Mouse (Mus musculus): Measurements from ENCODE around the gene Fkbp8. TPM values are rescaled to one million over a fixed set of nuclear protein-coding genes. Genes with fewer than 3 reads are reported as not detected.
"Not testable (repeated sequence)": the region's sequence is repeated elsewhere in the genome, so short reads cannot be mapped to it uniquely, and the experiment has no call there.

Gene Fkbp8
- total RNA-seq, 2 experiments from 2014 or later = 28.9 to 94.6 TPM

GRCm38 (mm10) chr8:70500386-70501301 is 26.9 kb upstream of the Fkbp8 start:
- peak; percentile 63 for ATAC-seq (replicated peaks; ENCODE audit: low FRiP score, poor library complexity, severe bottlenecking)

DNA sequence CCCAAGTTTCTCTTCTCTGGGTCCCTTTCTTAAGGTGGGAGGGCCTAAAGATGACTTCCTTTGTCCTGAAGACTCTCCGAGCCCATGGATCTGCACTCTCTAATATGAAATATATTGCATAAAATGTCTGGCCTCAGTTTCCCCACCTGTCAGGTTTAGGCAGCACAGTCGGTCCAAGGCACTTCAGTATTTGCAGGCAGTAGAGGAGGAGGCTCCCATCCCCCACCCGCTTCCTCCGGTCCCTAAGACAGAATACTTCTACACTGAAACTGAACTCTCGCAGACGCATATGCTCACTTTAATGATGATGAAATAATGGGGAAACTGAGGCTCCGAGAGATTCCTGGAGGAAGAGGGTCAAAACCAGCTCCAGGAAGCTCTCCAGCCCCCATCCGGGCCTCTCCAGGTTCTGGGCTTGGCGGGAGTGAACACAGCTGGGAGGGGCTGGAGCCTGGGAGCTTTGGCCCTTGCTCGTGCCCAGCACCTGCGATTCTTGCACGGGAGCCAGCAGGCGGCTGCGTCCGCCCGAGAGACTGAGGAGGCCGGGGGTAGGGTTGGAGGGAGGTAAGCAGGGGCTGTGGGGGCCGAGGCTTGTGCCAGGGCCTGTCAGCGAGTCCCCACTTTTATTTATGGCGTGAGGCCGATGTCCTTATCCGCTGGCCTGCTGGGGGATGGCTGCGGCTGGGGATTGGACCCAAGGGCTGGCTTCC is 25.5 kb upstream of the Fkbp8 start:
- no peak for ATAC-seq (replicated peaks; ENCODE audit: low FRiP score, poor library complexity, severe bottlenecking)

GRCm38 (mm10) chr8:70502540-70502939 is 25.0 kb upstream of the Fkbp8 start:
- ATAC-seq (replicated peaks; ENCODE audit: low FRiP score, poor library complexity, severe bottlenecking) = no peak

DNA sequence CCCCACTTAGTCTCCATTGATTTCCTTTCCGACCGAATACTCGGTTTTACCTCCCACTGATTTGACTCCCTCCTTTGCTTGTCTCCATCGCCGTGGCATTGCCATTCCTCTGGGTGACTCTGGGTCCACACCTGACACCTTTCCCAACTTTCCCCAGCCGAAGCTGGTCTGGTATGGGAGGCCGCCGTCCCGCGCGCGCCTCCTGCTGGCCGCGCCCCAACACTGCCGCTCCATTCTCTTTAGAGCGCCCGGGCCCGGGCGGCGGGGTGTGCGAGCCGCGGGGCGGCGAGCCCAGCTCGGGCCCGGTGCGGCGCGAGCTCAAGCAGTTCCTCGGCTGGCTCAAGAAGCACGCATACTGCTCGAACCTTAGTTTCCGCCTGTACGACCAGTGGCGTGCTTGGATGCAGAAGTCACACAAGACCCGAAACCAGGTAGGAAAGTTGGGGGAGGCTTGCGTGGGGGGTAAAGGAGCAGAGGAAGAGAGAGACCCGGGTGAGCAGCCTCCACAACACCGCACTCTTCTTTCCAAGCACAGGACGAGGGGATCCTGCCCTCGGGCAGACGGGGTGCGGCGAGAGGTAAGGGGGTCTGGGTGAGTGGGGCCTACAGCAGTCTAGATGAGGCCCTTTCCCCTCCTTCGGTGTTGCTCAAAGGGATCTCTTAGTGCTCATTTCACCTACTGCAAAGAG is 24.3 kb upstream of the Fkbp8 start:
- ATAC-seq (replicated peaks; ENCODE audit: low FRiP score, poor library complexity, severe bottlenecking) = peak; percentile 39; the same call in 1 of the 2 replicates

GRCm38 (mm10) chr8:70504291-70504716 is 23.2 kb upstream of the Fkbp8 start:
- ATAC-seq (replicated peaks; ENCODE audit: low FRiP score, poor library complexity, severe bottlenecking) = no peak

DNA sequence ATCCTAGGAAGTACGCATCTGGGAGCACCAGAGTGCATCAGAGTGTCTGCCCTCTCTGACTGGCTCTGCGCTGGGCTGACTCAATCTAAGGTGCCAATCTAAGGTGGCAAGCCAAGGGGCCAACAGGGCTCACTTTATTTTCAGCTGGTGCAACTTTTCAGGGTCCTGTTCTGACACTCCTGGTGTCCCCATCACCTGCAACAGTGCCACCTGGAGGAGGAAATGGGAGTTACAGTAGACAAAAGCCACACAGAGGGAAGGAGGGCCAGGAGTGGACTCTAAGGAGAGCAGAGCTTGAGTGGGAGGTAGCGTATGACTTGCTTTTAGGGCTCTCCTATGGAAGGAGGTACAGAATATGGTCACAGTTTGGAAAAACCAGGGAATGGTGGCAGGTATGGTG is 22.7 kb upstream of the Fkbp8 start:
- ATAC-seq (replicated peaks; ENCODE audit: low FRiP score, poor library complexity, severe bottlenecking) = peak; percentile 34

- ATAC-seq (replicated peaks; ENCODE audit: low FRiP score, poor library complexity, severe bottlenecking) = no peak
Observed at GRCm38 (mm10) chr8:70505698-70506327, 21.7 kb upstream of the Fkbp8 start.

GRCm38 (mm10) chr8:70506328-70507026 is 21.0 kb upstream of the Fkbp8 start, which contains the start of gene Rex1bd:
Rex1bd (minus strand) TSS chr8:70506752.
- peak; percentile 57 for ATAC-seq (replicated peaks; ENCODE audit: low FRiP score, poor library complexity, severe bottlenecking)

DNA sequence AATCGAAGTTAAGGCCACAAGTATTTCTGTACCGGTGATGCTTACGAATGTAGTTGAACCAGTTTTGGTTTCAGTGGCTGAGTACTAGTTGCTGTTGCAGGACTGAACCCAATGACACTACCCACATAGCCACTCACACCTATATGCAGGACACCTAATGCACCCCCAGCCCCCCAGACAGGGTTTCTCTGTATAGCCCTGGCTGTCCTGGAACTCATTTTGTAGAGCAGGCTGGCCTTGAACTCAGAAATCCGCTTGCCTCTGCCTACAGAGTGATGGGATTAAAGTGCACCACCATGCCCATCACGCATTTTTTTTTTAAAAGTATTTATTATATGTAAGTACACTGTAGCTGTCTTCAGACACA is 20.5 kb upstream of the Fkbp8 start:
- ATAC-seq (replicated peaks; ENCODE audit: low FRiP score, poor library complexity, severe bottlenecking) = no peak

- ATAC-seq (replicated peaks; ENCODE audit: low FRiP score, poor library complexity, severe bottlenecking) = no peak
Observed at GRCm38 (mm10) chr8:70509281-70509952, 18.1 kb upstream of the Fkbp8 start.

DNA sequence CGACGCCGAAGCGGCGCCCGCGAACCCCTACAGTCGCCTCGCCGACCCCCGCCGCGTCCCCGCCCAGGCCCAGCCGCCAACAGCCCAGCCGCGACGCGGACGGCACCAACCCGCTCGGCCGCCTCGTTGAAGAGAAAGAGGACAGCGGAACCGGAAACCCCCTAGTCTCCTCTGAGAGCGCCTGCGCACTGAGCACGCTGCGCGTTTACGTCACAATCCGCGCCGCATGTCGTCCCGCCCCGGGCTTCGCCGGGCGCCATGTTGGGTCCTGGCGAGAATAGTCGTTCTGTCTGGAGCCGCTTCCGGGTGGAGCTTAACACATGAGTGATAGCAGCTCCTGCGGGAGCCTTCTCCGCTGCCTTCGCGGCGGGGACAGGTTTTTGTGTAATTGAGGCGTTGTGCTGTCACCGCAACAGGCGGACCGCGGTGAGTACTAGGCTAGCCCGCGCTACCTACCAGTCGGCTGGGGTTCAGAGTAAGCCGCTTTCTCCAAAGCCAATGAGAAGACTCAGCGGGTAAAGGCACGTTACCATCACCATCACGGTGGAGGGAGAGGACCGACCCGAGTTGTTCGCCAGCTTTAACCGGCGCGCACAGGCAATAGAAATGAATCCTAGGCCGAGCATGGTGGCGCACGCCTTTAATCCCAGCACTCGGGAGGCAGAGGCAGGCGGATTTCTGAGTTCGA is 17.2 kb upstream of the Fkbp8 start, which contains the start of gene Uba52:
Gene Uba52 (minus strand): TSS at position 574 of the 688 bp plus-strand sequence.
- ATAC-seq (replicated peaks; ENCODE audit: low FRiP score, poor library complexity, severe bottlenecking) = peak; percentile 84

DNA sequence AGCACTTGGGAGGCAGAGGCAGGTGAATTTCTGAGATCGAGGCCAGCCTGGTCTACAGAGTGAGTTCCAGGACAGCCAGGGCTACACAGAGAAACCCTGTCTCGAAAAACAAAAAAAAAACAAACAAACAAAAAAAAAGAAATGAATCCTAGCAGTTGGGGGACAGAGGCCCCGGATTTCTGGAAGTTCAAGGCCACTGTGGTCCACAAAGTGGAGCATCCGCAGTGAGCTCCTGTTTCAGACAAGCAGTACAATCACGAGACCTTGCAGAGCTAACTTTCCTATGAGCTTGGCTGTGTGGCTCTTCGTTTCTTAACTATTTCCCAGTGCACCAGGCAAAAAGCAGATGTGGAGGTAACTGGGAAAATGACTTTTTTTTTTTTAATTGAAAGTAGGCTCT is 16.4 kb upstream of the Fkbp8 start:
- not testable (repeated sequence) for ATAC-seq (replicated peaks; ENCODE audit: low FRiP score, poor library complexity, severe bottlenecking)

- ATAC-seq (replicated peaks; ENCODE audit: low FRiP score, poor library complexity, severe bottlenecking) = no peak
Observed at GRCm38 (mm10) chr8:70511770-70512169, 15.8 kb upstream of the Fkbp8 start.

DNA sequence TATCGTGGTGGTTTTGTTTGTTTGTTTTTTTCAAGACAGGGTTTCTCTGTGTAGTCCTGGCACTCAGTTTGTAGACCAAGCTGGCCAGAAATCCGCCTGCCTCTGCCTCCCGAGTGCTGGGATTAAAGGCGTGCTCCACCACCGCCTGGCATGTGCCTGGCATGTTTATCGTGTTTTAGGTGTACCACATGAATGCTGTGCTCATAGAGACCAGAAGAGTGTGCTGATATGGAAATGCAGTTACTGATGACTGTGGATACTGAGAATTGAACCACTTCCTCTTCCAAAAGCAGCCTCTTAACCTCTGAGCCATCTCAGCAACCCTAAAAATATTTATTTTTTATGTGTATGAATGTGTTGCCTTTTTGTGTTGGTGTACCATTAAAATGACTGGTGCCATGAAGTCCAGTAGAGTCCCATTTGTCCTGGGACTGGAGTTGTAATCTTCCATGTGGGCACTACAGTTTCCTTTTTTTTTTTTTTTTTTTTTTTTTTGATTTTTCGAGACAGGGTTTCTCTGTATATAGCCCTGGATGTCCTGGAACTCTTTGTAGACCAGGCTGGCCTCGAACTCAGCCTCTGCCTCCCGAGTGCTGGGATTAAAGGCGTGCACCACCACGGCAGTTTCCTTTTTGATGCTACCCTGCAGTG is 15.1 kb upstream of the Fkbp8 start:
- ATAC-seq (replicated peaks; ENCODE audit: low FRiP score, poor library complexity, severe bottlenecking) = no peak

GRCm38 (mm10) chr8:70513441-70513840 is 14.1 kb upstream of the Fkbp8 start:
- no peak for ATAC-seq (replicated peaks; ENCODE audit: low FRiP score, poor library complexity, severe bottlenecking)

DNA sequence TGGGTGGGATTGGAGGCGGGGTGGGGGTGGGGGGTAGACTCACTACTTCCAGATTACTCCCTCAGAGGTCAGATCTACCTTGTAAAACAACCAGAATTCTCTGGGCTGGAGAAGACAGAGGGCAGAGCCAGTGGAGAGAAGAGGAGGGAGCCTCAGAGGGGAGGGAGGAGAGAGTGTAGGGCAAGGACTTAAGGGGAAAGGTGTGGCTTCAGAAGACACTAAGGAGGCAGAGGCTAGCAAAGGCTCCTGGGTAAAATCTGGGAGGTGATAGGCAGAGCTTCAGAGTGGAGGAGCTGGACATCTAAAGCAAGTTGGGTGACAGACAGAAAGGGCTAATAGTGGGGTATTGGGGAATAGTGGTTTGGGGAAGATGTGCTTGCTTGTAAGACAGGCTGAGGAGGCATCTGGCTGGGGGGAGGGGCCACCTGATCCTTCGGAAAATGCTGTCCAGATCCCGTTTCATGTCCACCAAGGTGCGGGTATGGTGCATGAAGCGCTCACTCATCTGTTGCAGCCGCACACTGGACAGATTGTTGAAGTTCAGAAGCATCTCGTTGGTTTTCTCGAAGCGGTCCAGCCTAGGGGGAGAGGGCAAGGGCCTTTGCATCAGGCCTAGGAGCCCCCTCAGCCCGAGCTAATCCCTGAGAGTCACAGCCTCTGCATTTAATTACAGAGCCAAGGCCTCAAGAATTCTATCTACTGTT is 9.4 kb upstream of the Fkbp8 start:
- no peak for ATAC-seq (replicated peaks; ENCODE audit: low FRiP score, poor library complexity, severe bottlenecking)

DNA sequence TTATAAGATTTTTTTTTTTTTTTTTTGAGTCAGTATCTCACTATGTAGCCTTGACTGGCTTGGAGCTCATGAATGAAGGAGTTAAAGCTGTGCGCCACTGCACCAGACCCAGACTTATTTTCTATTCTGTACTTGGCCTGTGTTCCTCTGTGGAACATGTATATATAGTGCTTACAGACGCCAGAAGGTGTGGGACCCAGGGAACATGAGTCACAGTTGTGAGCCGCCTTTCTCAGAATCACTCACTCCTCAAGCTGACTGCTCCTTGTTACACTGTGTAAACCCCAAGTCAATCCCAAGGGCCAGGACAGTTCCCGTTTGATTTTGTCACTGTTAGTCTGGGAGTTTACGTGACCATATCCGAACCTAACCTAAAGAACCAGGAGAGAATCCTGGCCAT is 8.5 kb upstream of the Fkbp8 start:
- ATAC-seq (replicated peaks; ENCODE audit: low FRiP score, poor library complexity, severe bottlenecking) = no peak
